Mouse (Mus musculus): ENCODE results near the gene Pianp. TPM values are rescaled to one million over a fixed set of nuclear protein-coding genes. Genes with fewer than 3 reads are reported as not detected.

Pianp gene
- total and polyA plus RNA-seq, 3 experiments: 0.43 to 2.0 (median 0.50) TPM

DNA sequence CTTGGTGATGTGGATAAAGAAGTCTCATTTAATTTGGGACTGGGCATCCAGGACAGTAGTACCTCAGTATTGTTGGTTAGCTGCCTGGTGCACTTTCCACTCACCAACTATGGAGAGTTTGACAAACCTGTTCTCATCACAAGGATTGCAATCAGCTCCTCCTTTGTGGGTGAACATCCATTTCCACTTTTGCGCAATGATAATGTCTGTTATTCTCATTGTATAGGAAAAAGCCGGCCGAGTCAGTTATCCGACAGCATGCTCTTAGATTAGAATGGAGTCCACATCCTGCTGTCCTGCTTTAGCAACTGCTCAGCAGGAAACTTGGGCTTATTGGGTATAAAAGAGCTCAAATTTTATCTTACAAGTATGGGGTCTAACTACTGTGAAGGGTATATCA, 42.2 kb downstream of the Pianp start:
- Histone ChIP-seq H3K36me3 (ENCODE audit: control insufficient read depth, insufficient read depth, low read length) (peaks cover 5% of the 10 kb centered on the region), H3K9ac (ENCODE audit: low read depth, low read length) (no peak overlapping the region; the same call in 1 of the 2 replicates), H3K27ac (peak overlapping the region; percentile 80), H3K4me1 (ENCODE audit: control insufficient read depth, insufficient read depth, low read length) (peaks cover 1% of the 10 kb centered on the region; the same call in 1 of the 2 replicates), H3K79me2 (replicated peaks; ENCODE audit: control insufficient read depth, insufficient read depth, low read length) (no peaks in the 10 kb centered on the region), H3K27me3 (ENCODE audit: control insufficient read depth, insufficient read depth, low read length) (no peaks in the 10 kb centered on the region), H3K4me3 (peak overlapping the region; percentile 79)
- TF ChIP-seq POLR2A (IDR thresholded peaks at IDR 0.05; ENCODE audit: insufficient read depth, low read depth, low read length): no peak
- no peak for TF ChIP-seq EP300 (IDR thresholded peaks at IDR 0.05; ENCODE audit: insufficient read depth, low read depth, low read length)
- TF ChIP-seq CTCF (IDR thresholded peaks at IDR 0.05): no peak
- 66% methylated on average over 4 of the region's 4 CpGs for WGBS
- intact Hi-C loops (cut with DNase I): loop anchor here (1.0 to 2.0 kb wide), 3 partner anchors 30 to 326 kb away; partner anchors contain the start of genes Cops7a, Emg1 and Phb2
- DNase-seq: no peak

DNA sequence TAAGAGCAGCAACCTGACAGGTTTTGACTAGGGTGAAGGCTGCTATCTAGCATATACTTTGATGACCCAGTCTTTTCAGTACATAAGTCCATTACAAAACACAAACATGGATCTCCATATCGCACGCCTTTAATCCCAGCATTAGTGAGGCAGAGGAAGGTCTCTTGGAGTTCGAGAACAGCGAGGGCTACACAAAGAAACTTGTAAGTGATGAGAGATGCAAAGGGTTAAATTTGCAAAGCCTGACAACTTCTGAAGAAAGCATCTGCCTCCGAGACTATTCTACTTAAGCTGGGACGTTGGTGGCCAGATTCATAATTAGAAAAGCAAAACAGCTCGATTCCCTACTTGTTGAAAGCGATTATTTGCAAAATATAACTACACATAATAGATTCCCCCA, 42.6 kb downstream of the Pianp start:
- TF ChIP-seq POLR2A (IDR thresholded peaks at IDR 0.05; ENCODE audit: insufficient read depth, low read depth, low read length) (no peak), CTCF (IDR thresholded peaks at IDR 0.05) (no peak), EP300 (IDR thresholded peaks at IDR 0.05; ENCODE audit: insufficient read depth, low read depth, low read length) (no peak)
- H3K27me3 ChIP-seq (ENCODE audit: control insufficient read depth, insufficient read depth, low read length): no peaks in the 10 kb centered on the region
- H3K4me1 ChIP-seq (ENCODE audit: control insufficient read depth, insufficient read depth, low read length): peaks cover 1% of the 10 kb centered on the region; the same call in 1 of the 2 replicates
- H3K27ac ChIP-seq: peak overlapping the region; percentile 80
- no peaks in the 10 kb centered on the region for H3K79me2 ChIP-seq (replicated peaks; ENCODE audit: control insufficient read depth, insufficient read depth, low read length)
- peaks cover 5% of the 10 kb centered on the region for H3K36me3 ChIP-seq (ENCODE audit: control insufficient read depth, insufficient read depth, low read length)
- intact Hi-C loops (cut with DNase I): loop anchor here (1.0 to 2.0 kb wide), 3 partner anchors 31 to 326 kb away; partner anchors contain the start of genes Cops7a, Emg1 and Phb2
- no peak for DNase-seq
- WGBS: 5% methylated on average over 8 of the region's 8 CpGs
- peak overlapping the region; percentile 61 for H3K9ac ChIP-seq (ENCODE audit: low read depth, low read length)
- H3K4me3 ChIP-seq: peak overlapping the region; percentile 79

GRCm38 (mm10) chr6:125039533-125040153, 43.1 kb downstream of the Pianp start, which contains the start of gene Ing4:
Ing4 (plus strand) TSS chr6:125039760.
- peak within 1 kb of the TSS; percentile 80 for H3K27ac ChIP-seq
- WGBS: under 1% methylated on average over 26 of the region's 26 CpGs
- TF ChIP-seq POLR2A (IDR thresholded peaks at IDR 0.05; ENCODE audit: insufficient read depth, low read depth, low read length) (peak; percentile 63), CTCF (IDR thresholded peaks at IDR 0.05) (no peak), EP300 (IDR thresholded peaks at IDR 0.05; ENCODE audit: insufficient read depth, low read depth, low read length) (peak; percentile 71; the same call in 1 of the 2 replicates)
- peak; percentile 88 to 93 for DNase-seq
- H3K27me3 ChIP-seq (ENCODE audit: control insufficient read depth, insufficient read depth, low read length): no peaks in the 10 kb centered on the region
- peak within 1 kb of the TSS; percentile 79 for H3K4me3 ChIP-seq
- H3K4me1 ChIP-seq (ENCODE audit: control insufficient read depth, insufficient read depth, low read length): peaks cover 1% of the 10 kb centered on the region; the same call in 1 of the 2 replicates
- H3K79me2 ChIP-seq (replicated peaks; ENCODE audit: control insufficient read depth, insufficient read depth, low read length): no peaks in the 10 kb centered on the region
- peaks cover 5% of the 10 kb centered on the region for H3K36me3 ChIP-seq (ENCODE audit: control insufficient read depth, insufficient read depth, low read length)
- H3K9ac ChIP-seq (ENCODE audit: low read depth, low read length): peak within 1 kb of the TSS; percentile 61
- intact Hi-C loops (cut with DNase I): loop anchor here (1.0 to 2.0 kb wide), 3 partner anchors 31 to 327 kb away; partner anchors contain the start of genes Cops7a, Emg1 and Phb2

GRCm38 (mm10) chr6:125040221-125040620, 43.7 kb downstream of the Pianp start:
- no peak for DNase-seq
- WGBS: 10% methylated on average over 7 of the region's 7 CpGs

GRCm38 (mm10) chr6:125041047-125041446, 44.6 kb downstream of the Pianp start:
- Histone ChIP-seq H3K27ac (no peak overlapping the region), H3K79me2 (replicated peaks; ENCODE audit: control insufficient read depth, insufficient read depth, low read length) (no peaks in the 10 kb centered on the region), H3K4me1 (ENCODE audit: control insufficient read depth, insufficient read depth, low read length) (peaks cover 1% of the 10 kb centered on the region; the same call in 1 of the 2 replicates), H3K27me3 (ENCODE audit: control insufficient read depth, insufficient read depth, low read length) (no peaks in the 10 kb centered on the region), H3K4me3 (no peak overlapping the region), H3K36me3 (ENCODE audit: control insufficient read depth, insufficient read depth, low read length) (peaks cover 5% of the 10 kb centered on the region), H3K9ac (ENCODE audit: low read depth, low read length) (no peak overlapping the region)
- 56% methylated on average over 7 of the region's 7 CpGs for WGBS
- intact Hi-C loops (cut with DNase I): loop anchor here (1.0 kb wide), 1 partner anchor 138 kb away; no protein-coding TSS in a partner anchor
- TF ChIP-seq CTCF (IDR thresholded peaks at IDR 0.05): no peak
- no peak for TF ChIP-seq EP300 (IDR thresholded peaks at IDR 0.05; ENCODE audit: insufficient read depth, low read depth, low read length)
- no peak for TF ChIP-seq POLR2A (IDR thresholded peaks at IDR 0.05; ENCODE audit: insufficient read depth, low read depth, low read length)
- no peak for DNase-seq

More at GRCm38 (mm10) chr6:125040221-125040620, 43.7 kb downstream of the Pianp start:
- peak overlapping the region; percentile 76 for H3K27ac ChIP-seq
- peaks cover 1% of the 10 kb centered on the region; the same call in 1 of the 2 replicates for H3K4me1 ChIP-seq (ENCODE audit: control insufficient read depth, insufficient read depth, low read length)
- H3K79me2 ChIP-seq (replicated peaks; ENCODE audit: control insufficient read depth, insufficient read depth, low read length): no peaks in the 10 kb centered on the region
- no peaks in the 10 kb centered on the region for H3K27me3 ChIP-seq (ENCODE audit: control insufficient read depth, insufficient read depth, low read length)
- intact Hi-C loops (cut with DNase I): no loop called here
- peaks cover 5% of the 10 kb centered on the region for H3K36me3 ChIP-seq (ENCODE audit: control insufficient read depth, insufficient read depth, low read length)
- H3K9ac ChIP-seq (ENCODE audit: low read depth, low read length): no peak overlapping the region
- TF ChIP-seq EP300 (IDR thresholded peaks at IDR 0.05; ENCODE audit: insufficient read depth, low read depth, low read length) (no peak), CTCF (IDR thresholded peaks at IDR 0.05) (no peak), POLR2A (IDR thresholded peaks at IDR 0.05; ENCODE audit: insufficient read depth, low read depth, low read length) (no peak)
- H3K4me3 ChIP-seq: peak overlapping the region; percentile 79

GRCm38 (mm10) chr6:125042081-125042480, 45.6 kb downstream of the Pianp start:
- intact Hi-C loops (cut with DNase I): no loop called here
- H3K4me3 ChIP-seq: no peak overlapping the region
- WGBS: 76% methylated on average over 7 of the region's 7 CpGs
- H3K4me1 ChIP-seq (ENCODE audit: control insufficient read depth, insufficient read depth, low read length): peaks cover 2% of the 10 kb centered on the region; the same call in 1 of the 2 replicates
- DNase-seq: no peak
- no peak overlapping the region for H3K9ac ChIP-seq (ENCODE audit: low read depth, low read length)
- H3K27me3 ChIP-seq (ENCODE audit: control insufficient read depth, insufficient read depth, low read length): no peaks in the 10 kb centered on the region
- TF ChIP-seq EP300 (IDR thresholded peaks at IDR 0.05; ENCODE audit: insufficient read depth, low read depth, low read length): no peak
- no peak for TF ChIP-seq POLR2A (IDR thresholded peaks at IDR 0.05; ENCODE audit: insufficient read depth, low read depth, low read length)
- no peak for TF ChIP-seq CTCF (IDR thresholded peaks at IDR 0.05)
- no peak overlapping the region for H3K27ac ChIP-seq
- H3K36me3 ChIP-seq (ENCODE audit: control insufficient read depth, insufficient read depth, low read length): peaks cover 5% of the 10 kb centered on the region
- no peaks in the 10 kb centered on the region for H3K79me2 ChIP-seq (replicated peaks; ENCODE audit: control insufficient read depth, insufficient read depth, low read length)

Measured in heart, adult 2 months (tissue).